Mouse (Mus musculus) gastrocnemius, adult 2 months (tissue): Measurements from ENCODE around the gene Lsm7. TPM values are rescaled to one million over a fixed set of nuclear protein-coding genes. Genes with fewer than 3 reads are reported as not detected.
"Not testable (repeated sequence)": the region's sequence is repeated elsewhere in the genome, so short reads cannot be mapped to it uniquely, and the experiment has no call there.

Experiments used
- DNase-seq: peaks from one replicate; pipeline ENCODE4 v3.0.0; 2022
- H3K27ac ChIP-seq: fragments of 200-600 bp; 2 replicates; pipeline ENCODE4 v1.8.1; 2022; ENCODE audit warnings: mild to moderate bottlenecking
- H3K4me3 ChIP-seq: fragments of 200-600 bp; 2 replicates; pipeline ENCODE4 v1.8.1; 2022; ENCODE audit warnings: mild to moderate bottlenecking, moderate library complexity
- CTCF ChIP-seq: fragments of 200-600 bp; IDR thresholded peaks from 2 replicates; pipeline ENCODE4 v1.8.1; 2022; ENCODE audit warnings: antibody characterized with exemption, mild to moderate bottlenecking, moderate library complexity
- intact Hi-C: fragments of 180-260 bp; cut with DNase I; formaldehyde crosslinking; loops from one replicate; pipeline ENCODE4 v1.15.1; 2025
- total RNA-seq, 2 experiments: library from RNA; stranded (reverse); gene quantifications; 2 replicates each; pipeline ENCODE4 v1.2.3; 2021

The Lsm7 gene
- total RNA-seq, 2 experiments from 2014 or later, result 13.5 to 20.0 TPM

- TF ChIP-seq CTCF, result no peak
- Histone ChIP-seq H3K27ac (peak overlapping the region; percentile 98), H3K4me3 (peak overlapping the region; percentile 94)
- no peak for DNase-seq
- intact Hi-C loops, result loop anchor here (10.0 kb wide), 1 partner anchor 168 kb away; no protein-coding TSS in a partner anchor
Observed at GRCm38 (mm10) chr10:80827063-80827869, 27.7 kb downstream of the Lsm7 start.

- DNase-seq, result peak; percentile 98
- no peak for TF ChIP-seq CTCF
- peak within 1 kb of the TSS; percentile 98 for H3K27ac ChIP-seq
- intact Hi-C loops, result loop anchor here (10.0 kb wide), 1 partner anchor 168 kb away; no protein-coding TSS in a partner anchor
- H3K4me3 ChIP-seq, result peak within 1 kb of the TSS; percentile 94
Observed at GRCm38 (mm10) chr10:80826151-80827062, 28.6 kb downstream of the Lsm7 start, which contains the start of gene Oaz1. TSS of gene Oaz1 (plus strand) at chr10:80826656.

DNA sequence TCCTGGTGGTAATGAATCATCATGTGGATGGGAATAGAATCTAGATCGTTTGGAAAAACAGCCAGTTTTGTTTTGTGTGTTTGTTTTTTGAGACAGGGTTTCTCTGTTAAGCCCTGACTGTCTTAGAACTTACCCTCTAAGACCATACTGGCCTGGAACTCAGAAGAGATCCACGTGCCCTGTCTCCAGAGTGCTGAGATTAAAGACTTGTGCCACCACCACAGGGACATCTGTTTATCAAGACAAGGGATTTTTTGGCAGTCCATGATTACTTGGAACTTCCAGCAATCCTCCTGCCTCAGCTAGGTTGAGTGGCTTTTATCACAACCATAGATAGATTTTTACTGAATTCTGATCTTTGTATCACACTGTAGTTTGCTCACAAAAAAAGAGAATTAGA is 30.2 kb downstream of the Lsm7 start:
- intact Hi-C loops, result loop anchor here (10.0 kb wide), 1 partner anchor 170 kb away; no protein-coding TSS in a partner anchor
- H3K27ac ChIP-seq, result peak overlapping the region; percentile 65
- H3K4me3 ChIP-seq, result no peak overlapping the region
- no peak for DNase-seq
- TF ChIP-seq CTCF, result no peak

DNA sequence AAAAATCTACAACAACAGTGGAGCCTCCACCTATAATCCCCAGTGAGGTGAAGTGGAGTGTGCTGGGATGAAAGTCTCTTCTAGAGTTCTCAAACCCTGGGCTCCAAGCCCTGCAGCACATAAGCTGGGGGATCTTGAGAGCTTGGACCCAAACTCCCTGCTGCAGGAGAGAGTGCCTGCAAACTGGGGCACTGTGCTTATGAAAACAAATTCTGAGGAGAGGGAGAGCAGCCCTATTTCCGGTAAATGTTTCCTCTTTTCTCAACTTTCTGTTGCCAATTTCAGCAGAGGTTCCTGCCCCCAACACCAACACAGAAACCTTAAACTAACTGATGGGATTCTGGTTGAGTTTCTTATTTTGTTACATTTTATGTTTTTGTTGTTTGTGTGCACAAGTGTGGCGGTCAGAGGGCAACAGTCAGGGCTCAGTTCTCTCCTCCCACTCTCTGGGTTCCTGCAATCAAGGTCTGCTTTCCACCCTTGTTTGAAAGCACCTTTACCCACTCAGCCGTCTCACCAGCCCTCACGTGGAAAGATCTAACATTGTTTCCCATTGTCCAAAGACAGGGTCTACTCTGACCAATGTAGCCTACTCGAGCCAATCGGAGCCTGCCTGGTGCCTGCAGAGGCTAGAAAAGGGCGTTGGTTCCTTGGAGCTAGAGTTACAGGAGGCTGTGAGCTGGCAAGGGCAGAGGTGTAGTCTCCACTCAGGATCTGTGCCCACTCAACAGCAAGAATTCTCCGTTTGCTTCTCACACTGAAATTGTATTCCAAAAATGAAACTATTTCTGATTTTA is 31.0 kb downstream of the Lsm7 start:
- intact Hi-C loops, result loop anchor here (2.0 to 10.0 kb wide), 2 partner anchors 53 to 171 kb away; no protein-coding TSS in a partner anchor
- TF ChIP-seq CTCF, result no peak
- DNase-seq, result no peak
- Histone ChIP-seq H3K27ac (peak overlapping the region; percentile 65), H3K4me3 (no peak overlapping the region; the same call in 1 of the 2 replicates)

GRCm38 (mm10) chr10:80823316-80823715 is 31.7 kb downstream of the Lsm7 start:
- TF ChIP-seq CTCF, result no peak; the same call in 1 of the 2 replicates
- 0 out of 2 replicates have a peak overlapping the region, but pooled peaks have one; percentile 65 for H3K27ac ChIP-seq
- no peak overlapping the region for H3K4me3 ChIP-seq
- intact Hi-C loops, result loop anchor here (2.0 to 10.0 kb wide), 2 partner anchors 53 to 171 kb away; no protein-coding TSS in a partner anchor
- DNase-seq, result no peak

GRCm38 (mm10) chr10:80822528-80822927 is 32.5 kb downstream of the Lsm7 start:
- intact Hi-C loops, result loop anchor here (2.0 to 10.0 kb wide), 2 partner anchors 54 to 172 kb away; no protein-coding TSS in a partner anchor
- no peak for TF ChIP-seq CTCF
- DNase-seq, result peak; percentile 14
- no peak overlapping the region for H3K27ac ChIP-seq
- no peak overlapping the region for H3K4me3 ChIP-seq

DNA sequence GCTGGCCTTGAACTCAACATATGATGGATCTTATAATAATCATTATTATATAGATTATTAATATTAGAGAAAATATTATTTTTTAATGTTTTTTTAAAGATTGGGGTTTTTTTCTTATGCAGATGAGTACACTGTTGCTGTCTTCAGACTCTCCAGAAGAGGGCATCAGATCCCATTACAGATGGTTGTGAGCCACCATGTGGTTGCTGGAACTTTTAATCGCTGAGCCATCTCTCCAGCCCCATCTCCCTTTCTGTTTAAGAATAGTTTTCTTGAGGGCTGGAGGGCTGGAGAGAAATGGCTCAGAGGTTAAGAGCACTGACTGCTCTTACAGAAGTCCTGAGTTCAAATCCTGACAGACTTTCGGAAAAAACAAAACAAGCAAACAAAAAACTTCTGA is 33.0 kb downstream of the Lsm7 start:
- intact Hi-C loops, result loop anchor here (2.0 to 10.0 kb wide), 2 partner anchors 55 to 173 kb away; no protein-coding TSS in a partner anchor
- DNase-seq, result peak; percentile 29
- no peak overlapping the region for H3K4me3 ChIP-seq
- no peak overlapping the region for H3K27ac ChIP-seq
- TF ChIP-seq CTCF, result peak; percentile 89

GRCm38 (mm10) chr10:80819406-80819805 is 35.6 kb downstream of the Lsm7 start:
- no peak for TF ChIP-seq CTCF
- Histone ChIP-seq H3K4me3 (no peak overlapping the region), H3K27ac (no peak overlapping the region)
- intact Hi-C loops, result no loop called here
- DNase-seq, result no peak

GRCm38 (mm10) chr10:80818599-80819281 is 36.3 kb downstream of the Lsm7 start:
- intact Hi-C loops, result no loop called here

DNA sequence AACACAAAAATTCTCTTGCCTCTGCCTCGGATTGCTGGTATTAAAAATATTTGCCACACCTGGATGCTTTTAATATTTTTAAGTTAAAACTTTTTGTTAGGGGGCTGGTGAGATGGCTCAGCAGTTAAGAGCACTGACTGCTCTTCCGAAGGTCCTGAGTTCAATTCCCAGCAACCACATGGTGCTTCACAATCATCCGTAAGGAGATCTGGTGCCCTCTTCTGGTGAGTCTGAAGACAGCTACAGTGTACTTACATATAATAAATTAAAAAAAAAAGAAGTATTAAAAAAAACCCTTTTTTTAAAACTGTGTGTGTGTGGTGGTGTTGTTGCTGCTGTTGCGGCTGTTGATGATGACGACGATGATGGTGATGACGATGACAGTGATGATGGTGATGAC is 37.1 kb downstream of the Lsm7 start:
- H3K4me3 ChIP-seq, DNase-seq, H3K27ac ChIP-seq, intact Hi-C loops: not testable (repeated sequence)
- TF ChIP-seq CTCF, result peak; percentile 41

More at GRCm38 (mm10) chr10:80818599-80819281, 36.3 kb downstream of the Lsm7 start:
- no peak for TF ChIP-seq CTCF
- no peak overlapping the region for H3K4me3 ChIP-seq
- no peak for DNase-seq
- H3K27ac ChIP-seq, result no peak overlapping the region

GRCm38 (mm10) chr10:80817164-80817563 is 37.8 kb downstream of the Lsm7 start:
- Histone ChIP-seq H3K4me3 (no peak overlapping the region), H3K27ac (no peak overlapping the region)
- DNase-seq, result peak; percentile 14
- TF ChIP-seq CTCF, result no peak
- intact Hi-C loops, result no loop called here

- intact Hi-C loops, H3K27ac ChIP-seq, H3K4me3 ChIP-seq: not testable (repeated sequence)
- peak; percentile 11 for DNase-seq
Observed at GRCm38 (mm10) chr10:80816303-80816702, 38.7 kb downstream of the Lsm7 start.
